13 mouse cellular contexts compared by ENCODE assay signal in genomic region chr7:74172504-74173229, GRCm38 (mm10).
DNase-seq lines count a peak whose midpoint lies in the region; ATAC-seq lines count a peak whose summit lies in the region.
"Had no signal": no experiment of that assay in that cellular context is flagged by ENCODE, and none has a peak within 500 bp of the region (broad histone marks: within the 10 kb centered on the region; RNA-seq: fewer than 3 reads in every experiment).

No protein-coding gene starts in this region.

- intact Hi-C loops in gastrocnemius, postnatal 36 days (cut with DNase I): no loop called here

- H3K9me3 ChIP-seq in intestine, embryonic 14.5 days (ENCODE audit: control insufficient read depth, low read length): no peaks in the 10 kb centered on the region
- H3K9me3 ChIP-seq in intestine, embryonic 16.5 days (ENCODE audit: control insufficient read depth, low read length): no peaks in the 10 kb centered on the region
- H3K9me3 ChIP-seq in midbrain, embryonic 14.5 days (ENCODE audit: control insufficient read depth, low read length): no peaks in the 10 kb centered on the region

- no peak for ATAC-seq in intestine, embryonic 14.5 days (replicated peaks; ENCODE audit: low FRiP score, low TSS enrichment, low read depth)
- no peak for ATAC-seq in intestine, embryonic 16.5 days
- ATAC-seq in midbrain, embryonic 14.5 days (ENCODE audit: low FRiP score, low TSS enrichment): no peak

- no peaks in the 10 kb centered on the region for H3K27me3 ChIP-seq in intestine, embryonic 14.5 days (replicated peaks; ENCODE audit: control insufficient read depth, insufficient read depth, low read length)
- no peaks in the 10 kb centered on the region for H3K27me3 ChIP-seq in intestine, embryonic 16.5 days (replicated peaks; ENCODE audit: control insufficient read depth, insufficient read depth, low read length)
- no peaks in the 10 kb centered on the region for H3K27me3 ChIP-seq in midbrain, embryonic 14.5 days (ENCODE audit: control insufficient read depth, insufficient read depth, low read length)

- no peak for DNase-seq in intestine, embryonic 14.5 days (ENCODE audit: low spot score)
- peak; percentile 32 for DNase-seq in ZHBTc4 (ENCODE audit: low read depth, low spot score)
- DNase-seq in forelimb bud, embryonic 11.5 days (ENCODE audit: low read depth, low spot score): peak; percentile 62
- peak; percentile 29 for DNase-seq in lung, postnatal 36 days
- DNase-seq in gastrocnemius, postnatal 36 days: no peak
- DNase-seq in midbrain, embryonic 14.5 days: no peak
- DNase-seq in retina, embryonic 14.5 days (ENCODE audit: low spot score): no peak
- DNase-seq: cerebellum, adult 9-10 months; gastrocnemius, postnatal 10 days; kidney, postnatal 36 days; thymus, adult 2 months had no signal

- 0 out of 2 replicates have a peak overlapping the region, but pooled peaks have one; percentile 5 for H3K4me2 ChIP-seq in intestine, embryonic 14.5 days (ENCODE audit: low read length)
- H3K4me2 ChIP-seq in intestine, embryonic 16.5 days (ENCODE audit: low read depth, low read length): no peak overlapping the region
- no peak overlapping the region for H3K4me2 ChIP-seq in midbrain, embryonic 14.5 days (ENCODE audit: low read length)

- no peak overlapping the region for H3K4me3 ChIP-seq in intestine, embryonic 14.5 days (ENCODE audit: low read depth, low read length)
- no peak overlapping the region for H3K4me3 ChIP-seq in intestine, embryonic 16.5 days (ENCODE audit: low read length)
- H3K4me3 ChIP-seq in midbrain, embryonic 14.5 days (replicated peaks; ENCODE audit: low read depth, low read length): no peak overlapping the region
- H3K4me3 ChIP-seq: left cerebral cortex, adult 2 months had no signal

- 53% methylated on average over 4 of the region's 4 CpGs for WGBS in intestine, embryonic 14.5 days
- 64% methylated on average over 4 of the region's 4 CpGs for WGBS in intestine, embryonic 16.5 days
- 71% methylated on average over 4 of the region's 4 CpGs for WGBS in midbrain, embryonic 14.5 days

- no peak overlapping the region for H3K9ac ChIP-seq in intestine, embryonic 14.5 days (ENCODE audit: low read length)
- H3K9ac ChIP-seq in intestine, embryonic 16.5 days (ENCODE audit: low read depth, low read length): no peak overlapping the region
- no peak overlapping the region for H3K9ac ChIP-seq in midbrain, embryonic 14.5 days (replicated peaks; ENCODE audit: low read length)

- H3K27ac ChIP-seq in intestine, embryonic 14.5 days (ENCODE audit: low read depth): no peak overlapping the region
- no peak overlapping the region for H3K27ac ChIP-seq in intestine, embryonic 16.5 days (ENCODE audit: low read length)
- H3K27ac ChIP-seq in midbrain, embryonic 14.5 days (replicated peaks; ENCODE audit: low read depth, low read length): no peak overlapping the region
- H3K27ac ChIP-seq: left cerebral cortex, adult 2 months had no signal

- no peaks in the 10 kb centered on the region for H3K36me3 ChIP-seq in intestine, embryonic 14.5 days (ENCODE audit: control insufficient read depth, insufficient read depth, low read length)
- H3K36me3 ChIP-seq in intestine, embryonic 16.5 days (ENCODE audit: control insufficient read depth, insufficient read depth, low read length): no peaks in the 10 kb centered on the region
- H3K36me3 ChIP-seq in midbrain, embryonic 14.5 days (ENCODE audit: control insufficient read depth, insufficient read depth, low read length): no peaks in the 10 kb centered on the region

- H3K4me1 ChIP-seq in intestine, embryonic 14.5 days (replicated peaks; ENCODE audit: control insufficient read depth, insufficient read depth, low read length): peaks cover 6% of the 10 kb centered on the region
- H3K4me1 ChIP-seq in intestine, embryonic 16.5 days (ENCODE audit: control insufficient read depth, insufficient read depth, low read length): no peaks in the 10 kb centered on the region
- no peaks in the 10 kb centered on the region for H3K4me1 ChIP-seq in midbrain, embryonic 14.5 days (ENCODE audit: control insufficient read depth, insufficient read depth, low read length)

Comparison
In these comparisons a context has a peak if more than half of its experiments do, and no peak if none do; other contexts are left out.
1. DNase-seq: peak in ZHBTc4 (single experiment), forelimb bud, embryonic 11.5 days (single experiment) and lung, postnatal 36 days (single experiment); none in intestine, embryonic 14.5 days (single experiment), gastrocnemius, postnatal 36 days (0 of 2), midbrain, embryonic 14.5 days (single experiment) and retina, embryonic 14.5 days (single experiment).